Mouse (Mus musculus): Measurements from ENCODE around the gene Metap1. TPM values are rescaled to one million over a fixed set of nuclear protein-coding genes. Genes with fewer than 3 reads are reported as not detected.

Gene Metap1
- total and polyA plus RNA-seq, 3 experiments, result 57.4 to 96.3 (median 71.0) TPM

DNA sequence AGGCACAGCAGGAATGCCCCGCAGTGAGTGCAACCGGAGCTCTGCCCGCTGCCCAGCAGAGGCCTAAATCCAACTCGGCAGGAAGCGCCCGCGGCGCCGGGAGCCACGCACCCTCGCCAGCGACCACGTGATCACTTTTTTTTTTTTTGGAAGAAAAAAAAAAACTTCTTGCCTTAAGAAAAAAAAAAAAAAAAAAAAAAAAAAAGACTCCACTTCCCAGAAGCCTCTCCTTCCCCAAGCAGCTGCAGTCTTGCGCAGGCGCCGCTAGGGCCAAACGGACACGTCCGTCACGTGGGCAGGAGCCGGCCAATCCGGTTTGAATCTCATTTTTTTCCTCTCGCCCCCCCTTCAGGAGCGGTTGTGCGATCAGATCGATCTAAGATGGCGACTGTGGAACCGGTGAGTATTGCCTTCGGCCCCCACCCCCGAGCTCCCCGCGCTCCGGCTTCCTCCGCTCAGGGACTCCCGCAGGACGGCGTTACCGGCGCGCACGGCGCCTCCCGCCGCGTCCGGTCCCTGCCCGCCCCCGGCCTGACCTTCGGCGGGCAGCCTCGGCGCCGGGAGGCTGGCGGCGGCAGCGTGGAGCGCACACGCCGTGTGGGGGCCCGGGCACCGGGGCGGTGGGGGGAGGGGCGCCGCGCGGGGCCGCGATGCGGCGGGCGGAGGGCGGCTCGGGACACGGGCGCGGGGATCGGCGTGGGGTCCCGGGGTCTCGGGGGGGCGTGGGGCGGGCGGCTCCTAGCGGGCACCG is 37.8 kb upstream of the Metap1 start (continued):
- peak; percentile 57 to 98 for TF ChIP-seq POLR2A (IDR thresholded peaks at IDR 0.05; ENCODE audit: control insufficient read depth in 1 of 2, insufficient read depth in 1 of 2, low read depth in 1 of 2, low read length in 2 of 2, poor library complexity in 1 of 2)

DNA sequence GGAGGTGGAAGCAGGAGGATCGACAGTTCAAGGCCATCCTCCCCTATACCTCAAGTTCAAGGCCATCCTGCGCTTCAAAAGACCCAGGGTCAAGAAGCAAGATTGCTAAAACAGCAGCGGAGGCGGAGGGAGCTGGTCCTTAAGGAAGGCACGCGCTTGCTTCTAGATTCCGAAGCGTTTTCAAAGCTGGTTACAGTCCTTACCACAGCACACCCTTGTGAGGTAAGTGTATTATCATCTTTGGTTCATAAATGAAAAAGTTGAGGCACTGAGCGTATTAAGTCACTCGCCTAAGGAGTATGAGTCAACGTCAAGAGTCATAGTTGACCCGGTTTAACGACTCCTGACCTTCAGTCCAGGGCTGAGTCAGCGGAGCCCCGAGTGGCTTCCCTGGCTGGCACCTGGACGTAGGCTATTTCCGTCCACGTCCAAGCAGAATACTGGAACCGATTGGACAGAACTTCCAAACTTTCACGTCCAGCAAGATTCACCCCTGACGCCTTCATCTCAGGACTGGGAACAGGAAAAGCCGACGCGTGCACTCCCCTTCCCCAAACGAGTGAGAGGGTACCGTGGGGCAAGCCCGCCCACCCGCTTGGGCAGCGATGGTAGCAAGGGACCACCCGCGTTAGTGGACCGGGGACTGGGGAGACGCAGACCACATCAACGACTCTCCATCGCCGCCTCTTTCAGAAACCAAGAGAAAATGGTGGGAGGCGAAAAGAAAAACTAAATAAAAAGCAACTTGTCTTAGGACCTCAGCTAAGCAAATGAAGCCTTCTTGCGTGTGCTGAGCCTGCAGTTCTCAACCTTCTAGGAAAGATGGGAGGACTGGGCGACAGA is 37.0 kb upstream of the Metap1 start, which contains the start of gene Eif4e:
Gene Eif4e, plus strand, starts transcription at position 107 of the 843 bp plus-strand sequence.
- TF ChIP-seq MYB (IDR thresholded peaks at IDR 0.05; ENCODE audit: low read depth, low read length) (0 out of 2 replicates have a peak, but pooled peaks have one; percentile 24), E2F4 (IDR thresholded peaks at IDR 0.05; ENCODE audit: borderline replicate concordance, low read depth, low read length) (no peak), CTCF (IDR thresholded peaks at IDR 0.05 in 2 of 3, conservative IDR thresholded peaks at IDR 0.05 in 1 of 3; ENCODE audit: control insufficient read depth in 1 of 3, insufficient read depth in 1 of 3, low read depth in 2 of 3, low read length in 3 of 3, poor library complexity in 1 of 3, severe bottlenecking in 1 of 3) (no peak), USF2 (IDR thresholded peaks at IDR 0.05; ENCODE audit: borderline replicate concordance in 1 of 2, insufficient read depth in 1 of 2, low read depth in 1 of 2, low read length in 2 of 2) (no peak), EP300 (IDR thresholded peaks at IDR 0.05; ENCODE audit: low read depth in 1 of 2, low read length in 2 of 2) (0 out of 4 replicates have a peak, but pooled peaks of 1 of the 2 experiments have one; percentile 13), POLR2AphosphoS2 (IDR thresholded peaks at IDR 0.05; ENCODE audit: low read length) (0 out of 2 replicates have a peak, but pooled peaks have one; percentile 5), MXI1 (IDR thresholded peaks at IDR 0.05; ENCODE audit: low read depth, low read length) (peak; percentile 15), TCF12 (IDR thresholded peaks at IDR 0.05; ENCODE audit: low read depth, low read length) (no peak), USF1 (IDR thresholded peaks at IDR 0.05; ENCODE audit: low read depth, low read length) (0 out of 2 replicates have a peak, but pooled peaks have one; percentile 1)
- no peaks in the 10 kb centered on the region for H3K27me3 ChIP-seq (ENCODE audit: control insufficient read depth in 1 of 2, insufficient read depth in 2 of 2, low read length in 2 of 2)
- DNase-seq (ENCODE audit: low read depth, low spot score), result peak; percentile 74
- H3K79me2 ChIP-seq (ENCODE audit: control insufficient read depth, insufficient read depth, low read length, poor library complexity), result peaks cover 44% of the 10 kb centered on the region
- peak within 1 kb of the TSS; percentile 81 for H3K9ac ChIP-seq (ENCODE audit: control insufficient read depth, low read depth, low read length, poor library complexity, severe bottlenecking)
- peaks cover 15 to 21% of the 10 kb centered on the region in 2 experiments for H3K4me1 ChIP-seq (ENCODE audit: control insufficient read depth in 1 of 2, insufficient read depth in 2 of 2, low read length in 2 of 2)
- peak within 1 kb of the TSS; percentile 72 to 78 for H3K4me3 ChIP-seq (ENCODE audit: control insufficient read depth in 1 of 2, insufficient read depth in 1 of 2, low read depth in 2 of 2, low read length in 2 of 2)
- H3K9me3 ChIP-seq (replicated peaks; ENCODE audit: insufficient read depth, low read length), result no peaks in the 10 kb centered on the region
- peaks cover 0 to 31% of the 10 kb centered on the region in 2 experiments; a peak in 3 of 4 replicates for H3K36me3 ChIP-seq (ENCODE audit: control insufficient read depth in 1 of 2, insufficient read depth in 2 of 2, low read length in 2 of 2)
- peak within 1 kb of the TSS; percentile 89 for H3K27ac ChIP-seq (ENCODE audit: control insufficient read depth, low read depth, low read length)

DNA sequence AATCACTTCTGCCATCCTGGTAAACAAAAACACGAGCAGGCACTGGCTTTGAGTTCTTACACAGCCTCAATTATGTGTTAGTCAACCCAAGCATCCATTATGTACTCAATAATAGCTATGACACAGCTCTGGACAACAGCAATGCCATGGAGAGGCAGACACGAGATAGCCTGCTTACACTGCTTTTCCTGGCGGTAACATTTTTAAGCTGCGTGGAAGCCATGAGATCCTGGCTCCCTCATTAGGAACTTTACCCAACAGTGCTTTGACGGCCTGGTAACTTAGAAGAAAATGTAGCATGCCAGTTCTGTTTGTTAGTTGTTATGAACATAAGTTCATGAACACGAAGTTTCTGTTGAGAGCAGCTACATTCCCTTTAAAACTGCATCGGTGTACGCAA is 36.2 kb upstream of the Metap1 start:
- Histone ChIP-seq H3K36me3 (ENCODE audit: control insufficient read depth in 1 of 2, insufficient read depth in 2 of 2, low read length in 2 of 2) (peaks cover 0 to 25% of the 10 kb centered on the region in 2 experiments; a peak in 3 of 4 replicates), H3K79me2 (ENCODE audit: control insufficient read depth, insufficient read depth, low read length, poor library complexity) (peaks cover 38% of the 10 kb centered on the region), H3K9me3 (replicated peaks; ENCODE audit: insufficient read depth, low read length) (no peaks in the 10 kb centered on the region), H3K4me1 (ENCODE audit: control insufficient read depth in 1 of 2, insufficient read depth in 2 of 2, low read length in 2 of 2) (peaks cover 15 to 16% of the 10 kb centered on the region in 2 experiments), H3K9ac (ENCODE audit: control insufficient read depth, low read depth, low read length, poor library complexity, severe bottlenecking) (peak overlapping the region; percentile 81), H3K27me3 (ENCODE audit: control insufficient read depth in 1 of 2, insufficient read depth in 2 of 2, low read length in 2 of 2) (no peaks in the 10 kb centered on the region), H3K27ac (ENCODE audit: control insufficient read depth, low read depth, low read length) (no peak overlapping the region; the same call in 1 of the 2 replicates), H3K4me3 (ENCODE audit: control insufficient read depth in 1 of 2, insufficient read depth in 1 of 2, low read depth in 2 of 2, low read length in 2 of 2) (peak overlapping the region; percentile 72 to 78; a peak in 2 of 4 replicates)
- no peak for TF ChIP-seq TCF12 (IDR thresholded peaks at IDR 0.05; ENCODE audit: low read depth, low read length)
- TF ChIP-seq NELFE (IDR thresholded peaks at IDR 0.05; ENCODE audit: low read depth, low read length), result no peak
- TF ChIP-seq MYC (IDR thresholded peaks at IDR 0.05; ENCODE audit: low read depth, low read length), result no peak
- no peak for TF ChIP-seq NRF1 (IDR thresholded peaks at IDR 0.05; ENCODE audit: insufficient read depth, low read depth, low read length, poor library complexity, severe bottlenecking)
- no peak for TF ChIP-seq GABPA (IDR thresholded peaks at IDR 0.05; ENCODE audit: low read depth, low read length)
- no peak for TF ChIP-seq MAX (IDR thresholded peaks at IDR 0.05; ENCODE audit: low read length)
- no peak for TF ChIP-seq MAZ (IDR thresholded peaks at IDR 0.05; ENCODE audit: low read depth, low read length)
- TF ChIP-seq POLR2A (IDR thresholded peaks at IDR 0.05; ENCODE audit: control insufficient read depth in 1 of 2, insufficient read depth in 1 of 2, low read depth in 1 of 2, low read length in 2 of 2, poor library complexity in 1 of 2), result no peak
- TF ChIP-seq EP300 (IDR thresholded peaks at IDR 0.05; ENCODE audit: low read depth in 1 of 2, low read length in 2 of 2), result no peak
- TF ChIP-seq ETS1 (IDR thresholded peaks at IDR 0.05; ENCODE audit: low read depth, low read length), result no peak
- no peak for TF ChIP-seq RCOR1 (IDR thresholded peaks at IDR 0.05; ENCODE audit: low read depth, low read length)
- no peak for TF ChIP-seq KAT2A (conservative IDR thresholded peaks at IDR 0.05; ENCODE audit: low read depth, low read length)
- no peak for TF ChIP-seq RAD21 (IDR thresholded peaks at IDR 0.05; ENCODE audit: low read depth, low read length)
- no peak for TF ChIP-seq MYB (IDR thresholded peaks at IDR 0.05; ENCODE audit: low read depth, low read length)
- no peak for DNase-seq (ENCODE audit: low read depth, low spot score)

Data from MEL (cell line).